Mouse (Mus musculus) liver, postnatal 0 days (tissue): ENCODE measurements around the gene Atxn10.
A peak's percentile ranks its signal among the peaks of the same experiment; 100 is the strongest.

Experiments
- CTCF ChIP-seq: sonication (generic); IDR thresholded peaks from 2 replicates; pipeline ENCODE4 v1.5.1; 2016; ENCODE audit warnings: antibody characterized with exemption, low read depth
- EP300 ChIP-seq: IDR thresholded peaks from 2 replicates; pipeline ENCODE4 v1.6.1; 2016; ENCODE audit warnings: antibody characterized with exemption, low read depth, mild to moderate bottlenecking

- peak; percentile 88 for TF ChIP-seq CTCF
- TF ChIP-seq EP300 = no peak
Measured at GRCm38 (mm10) chr15:85477584-85477983, 141.5 kb downstream of the Atxn10 start.
